ENCODE assay signal across 7 mouse cellular contexts in genomic region chr12:51402060-51402698, GRCm38 (mm10). TPM values are rescaled to one million over a fixed set of nuclear protein-coding genes. Genes with fewer than 3 reads are reported as not detected.
A peak's percentile ranks its signal among the peaks of the same experiment; 100 is the strongest.
DNase-seq lines count a peak whose midpoint lies in the region; ATAC-seq lines count a peak whose summit lies in the region.

No protein-coding gene starts in this region.

- peak; percentile 53 to 60; a peak in 2 of 4 replicates for ATAC-seq in hematopoietic stem cell, adult 5-6 weeks (replicated peaks in 1 of 2; ENCODE audit: insufficient read depth in 1 of 2, low FRiP score in 2 of 2, low TSS enrichment in 1 of 2, low read depth in 1 of 2, poor library complexity in 2 of 2, severe bottlenecking in 2 of 2)

- intact Hi-C loops in heart, postnatal 36 days (cut with DNase I), result loop anchor here (10.0 kb wide), 1 partner anchor 223 kb away; no protein-coding TSS in a partner anchor

- DNase-seq in layer of hippocampus, adult 11-12 months (ENCODE audit: low spot score), result peak; percentile 23
- DNase-seq in layer of hippocampus, adult 9-11 months, result no peak
- DNase-seq in CD4-positive, CD25-positive, alpha-beta regulatory T cell, adult 2 months (ENCODE audit: low read depth, low spot score), result peak; percentile 25
- DNase-seq in NIH3T3 (ENCODE audit: low read depth), result peak; percentile 70
- peak; percentile 74 for DNase-seq in retina, embryonic 14.5 days (ENCODE audit: low spot score)
- DNase-seq in heart, postnatal 36 days, result no peak

RNA-seq across cellular contexts. Expression of gene Scfd1, which starts 24.9 kb away (rescaled TPM):
- total RNA-seq in hematopoietic stem cell, adult 5-6 weeks (2017), result 90.5 and 94.7 TPM in 2 replicates
- 10 to 100 TPM; 22.8 to 25.6 TPM for total RNA-seq in heart, postnatal 36 days (2021)

RNA-seq across cellular contexts. Expression of gene G2e3, which starts 54.3 kb away (rescaled TPM):
- 28.1 and 36.7 TPM in 2 replicates for total RNA-seq in hematopoietic stem cell, adult 5-6 weeks (2017)
- total RNA-seq in heart, postnatal 36 days (2021), result 1 to 10 TPM; 2.2 to 2.4 TPM

Comparison
In these comparisons a context has a peak if more than half of its experiments do, and no peak if none do; other contexts are left out.
1. DNase-seq: peak in layer of hippocampus, adult 11-12 months (single experiment), CD4-positive, CD25-positive, alpha-beta regulatory T cell, adult 2 months (single experiment), NIH3T3 (single experiment) and retina, embryonic 14.5 days (single experiment); none in layer of hippocampus, adult 9-11 months (single experiment) and heart, postnatal 36 days (0 of 2).